Mouse (Mus musculus): ENCODE measurements around the gene Olfr722. TPM values are rescaled to one million over a fixed set of nuclear protein-coding genes. Genes with fewer than 3 reads are reported as not detected.
"Not testable (repeated sequence)": the region's sequence is repeated elsewhere in the genome, so short reads cannot be mapped to it uniquely, and the experiment has no call there.

The Olfr722 gene
- polyA plus RNA-seq (2012; rRNA removed) = not detected in 2 replicates

DNA sequence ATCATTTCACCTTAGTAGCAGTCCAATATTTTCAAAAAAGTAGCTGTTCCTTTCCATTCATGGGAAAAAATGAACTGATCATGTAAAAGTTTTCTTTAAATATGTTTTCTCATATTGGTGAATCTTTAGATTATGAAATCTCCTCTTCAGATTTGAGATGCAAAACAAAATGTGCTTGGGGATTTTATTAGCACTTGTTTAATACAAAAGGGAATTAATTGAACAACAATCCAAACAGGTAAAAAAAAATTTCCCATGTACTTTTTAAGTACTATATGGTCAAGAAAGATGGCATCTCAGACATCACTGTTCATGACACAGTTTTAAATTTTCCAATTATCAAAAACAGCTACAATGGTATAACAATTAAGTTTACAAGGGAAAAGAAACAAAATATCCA, at the start of gene Olfr722:
Gene Olfr722 (minus strand): TSS at position 101 of the 400 bp plus-strand sequence.
- Histone ChIP-seq H3K4me1 (ENCODE audit: control insufficient read depth, insufficient read depth, low read length) (no peaks in the 10 kb centered on the region), H3K4me3 (replicated peaks; ENCODE audit: extremely low read depth, low read depth, low read length) (no peak within 1 kb of the TSS)
- TF ChIP-seq CTCF (IDR thresholded peaks at IDR 0.05; ENCODE audit: insufficient read depth, low read length) = no peak
- no peak for TF ChIP-seq POLR2A (IDR thresholded peaks at IDR 0.05; ENCODE audit: borderline replicate concordance, extremely low read depth, low read depth, low read length)
- DNase-seq = no peak

DNA sequence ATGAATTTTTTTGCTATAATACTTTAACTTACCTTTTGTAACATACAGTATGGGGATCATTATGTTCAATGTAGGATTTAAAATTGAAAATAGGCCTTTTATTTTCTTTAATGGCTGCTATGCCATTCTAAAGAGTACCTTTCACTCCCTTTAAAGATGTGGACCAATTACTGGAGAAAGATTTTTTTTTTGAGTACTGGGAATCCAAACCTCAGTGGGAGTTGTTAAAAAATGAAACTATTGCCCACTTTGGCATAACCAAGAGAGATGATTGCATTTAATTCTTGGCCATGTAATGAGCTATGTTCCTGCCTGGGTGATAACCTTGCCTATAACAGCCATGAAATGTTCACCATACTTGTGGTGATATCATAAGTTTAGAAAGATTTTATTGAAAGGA, 29.9 kb upstream of the Olfr722 start, which contains the start of gene Olfr723:
Gene Olfr723 (minus strand): TSS at position 101 of the 400 bp plus-strand sequence.
- H3K4me3 ChIP-seq (replicated peaks; ENCODE audit: extremely low read depth, low read depth, low read length); DNase-seq; H3K4me1 ChIP-seq (ENCODE audit: control insufficient read depth, insufficient read depth, low read length): not testable (repeated sequence)

DNA sequence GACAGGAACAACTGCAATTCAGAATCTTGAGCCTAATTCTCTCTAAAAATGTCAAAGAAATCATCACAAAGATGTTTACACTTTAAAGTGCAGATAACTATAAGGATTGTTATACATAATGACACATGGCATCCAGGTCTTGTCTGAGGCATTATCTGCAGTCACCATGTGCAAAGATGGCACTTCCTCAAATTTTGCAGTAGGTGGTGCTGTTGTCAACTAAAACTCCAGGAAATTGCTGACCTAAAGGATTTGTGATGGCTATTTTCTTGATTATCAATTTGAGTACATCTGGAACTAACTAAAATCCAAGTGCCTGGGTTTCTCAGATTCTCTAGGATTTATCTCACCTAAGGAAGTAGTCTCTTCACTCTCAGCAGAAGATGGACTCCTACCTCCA, 41.4 kb downstream of the Olfr722 start:
- no peak for TF ChIP-seq CTCF (IDR thresholded peaks at IDR 0.05; ENCODE audit: insufficient read depth, low read length)
- no peak for TF ChIP-seq POLR2A (IDR thresholded peaks at IDR 0.05; ENCODE audit: borderline replicate concordance, extremely low read depth, low read depth, low read length)
- no peak for DNase-seq
- no peaks in the 10 kb centered on the region for H3K4me1 ChIP-seq (ENCODE audit: control insufficient read depth, insufficient read depth, low read length)
- no peak overlapping the region for H3K4me3 ChIP-seq (replicated peaks; ENCODE audit: extremely low read depth, low read depth, low read length)

Other genes starting within 250 kb of the Olfr722 start
- gene Armh4, start 118.6 kb downstream of the Olfr722 start, polyA plus RNA-seq (2012; rRNA removed) = 1.6 and 2.3 TPM in 2 replicates
- not detected in 2 replicates for gene Olfr723, start 29.8 kb upstream of the Olfr722 start, polyA plus RNA-seq (2012; rRNA removed)
- gene Olfr724, start 61.3 kb upstream of the Olfr722 start, polyA plus RNA-seq (2012; rRNA removed) = not detected in 2 replicates
- gene Olfr725, start 138.4 kb upstream of the Olfr722 start, polyA plus RNA-seq (2012; rRNA removed) = not detected in 2 replicates
- not detected in 2 replicates for gene Olfr726, start 189.0 kb upstream of the Olfr722 start, polyA plus RNA-seq (2012; rRNA removed)
- gene Olfr727, start 221.2 kb upstream of the Olfr722 start, polyA plus RNA-seq (2012; rRNA removed) = not detected in 2 replicates
- gene Olfr728, start 240.7 kb upstream of the Olfr722 start, polyA plus RNA-seq (2012; rRNA removed) = not detected in 2 replicates